Mouse (Mus musculus) Patski (cell line): Measurements from ENCODE around the gene 2010111I01Rik. TPM values are rescaled to one million over a fixed set of nuclear protein-coding genes. Genes with fewer than 3 reads are reported as not detected.

Experiments
- ATAC-seq: fragments of 100-300 bp; one replicate; pipeline ENCODE4 v1.8.0; 2021
- CTCF ChIA-PET: fragments of 350-600 bp; sonication (Branson Sonifier 250); formaldehyde crosslinking; loops from one replicate; lab custom pipeline; 2022; ENCODE audit warnings: inconsistent platforms; lab: Charles Lee
- POLR2A ChIA-PET: fragments of 350-600 bp; sonication (Branson Sonifier 250); formaldehyde crosslinking; loops from one replicate; lab custom pipeline; 2022; ENCODE audit warnings: antibody characterized with exemption, inconsistent platforms; lab: Charles Lee
- DNase-seq: peaks from one replicate; pipeline ENCODE4 v3.0.0-alpha.2; 2011; ENCODE audit warnings: low read depth, low spot score
- H3K27me3 ChIP-seq: fragments of 371-371 bp; one replicate; pipeline ENCODE4 v1.5.1; 2021
- CTCF ChIP-seq: fragments of 100-300 bp; IDR thresholded peaks from one replicate; pipeline ENCODE4 v1.5.1; 2021
- in situ Hi-C: fragments of 300-500 bp; cut with MboI; formaldehyde crosslinking; loops from 3 replicates; pipeline ENCODE4 v1.11.1; 2018; ENCODE audit warnings: low pct_unique_long_range_greater_than_20kb, mixed read lengths
- polyA plus RNA-seq: library from polyadenylated mRNA; unstranded; gene quantifications from one replicate; pipeline ENCODE4 v1.2.3, GENCODE M21; 2021

2010111I01Rik gene
- polyA plus RNA-seq, 1 experiment from 2014 or later: 98.5 TPM

DNA sequence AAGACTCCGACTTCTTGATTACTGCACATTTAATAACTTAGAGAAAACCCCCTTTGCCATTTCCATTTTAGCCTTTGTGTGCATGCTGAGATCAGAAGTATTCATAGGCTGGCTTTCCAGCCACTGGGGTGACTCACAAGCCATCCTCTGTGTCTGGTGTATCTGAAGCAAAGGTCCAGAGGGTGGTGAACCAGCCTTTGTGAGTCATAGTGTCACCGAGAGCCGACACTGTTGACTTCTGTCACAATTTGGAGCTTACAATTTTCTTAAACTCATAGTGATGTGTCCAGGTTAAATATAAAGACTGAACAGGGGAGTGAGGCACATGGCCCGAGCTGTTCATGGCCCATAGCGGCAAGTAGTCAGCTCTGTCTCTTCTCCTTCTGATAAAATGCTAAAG is 278.9 kb downstream of the 2010111I01Rik start:
- TF ChIP-seq CTCF: no peak
- POLR2A ChIA-PET: interaction anchor here (0.7 to 4.1 kb wide), 8 partner anchors 8 to 320 kb away, joined by 3 to 17 read pairs (median 4); no protein-coding TSS in a partner anchor
- ATAC-seq (no peak), DNase-seq (no peak)
- CTCF ChIA-PET: interaction anchor here (0.9 to 7.1 kb wide), 6 partner anchors 12 to 319 kb away, joined by 3 to 50 read pairs (median 4); no protein-coding TSS in a partner anchor
- in situ Hi-C loops: loop anchor here (5.0 to 10.0 kb wide), 5 partner anchors 34 to 279 kb away; partner anchors contain the start of gene 2010111I01Rik
- no peaks in the 10 kb centered on the region for H3K27me3 ChIP-seq

DNA sequence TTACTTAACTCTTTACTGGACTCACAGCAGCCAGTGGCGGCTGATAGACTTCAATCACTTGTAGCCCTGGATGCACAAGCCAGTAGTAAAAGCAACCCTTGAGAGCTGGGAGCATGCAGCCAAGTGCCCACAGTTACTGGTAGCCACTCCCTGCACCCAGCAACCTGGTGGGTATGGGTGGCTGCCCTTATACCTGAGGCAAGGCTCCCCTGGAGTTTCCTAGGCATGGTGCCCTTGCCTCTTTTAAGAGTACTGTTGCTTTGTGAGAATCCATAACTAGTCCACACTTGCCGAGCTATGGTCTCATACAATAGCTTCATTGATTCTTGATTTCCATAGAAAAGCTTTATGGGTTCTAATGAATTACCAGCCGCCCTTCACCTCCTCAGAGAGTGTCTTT is 279.7 kb downstream of the 2010111I01Rik start:
- in situ Hi-C loops: loop anchor here (5.0 to 10.0 kb wide), 5 partner anchors 33 to 280 kb away; partner anchors contain the start of gene 2010111I01Rik
- DNase-seq: no peak
- no peak for TF ChIP-seq CTCF
- ChIA-PET POLR2A (interaction anchor here (0.7 to 2.7 kb wide), 8 partner anchors 10 to 154 kb away, joined by 3 to 21 read pairs (median 4); no protein-coding TSS in a partner anchor), CTCF (interaction anchor here (1.1 to 7.1 kb wide), 6 partner anchors 10 to 198 kb away, joined by 3 to 50 read pairs (median 9); no protein-coding TSS in a partner anchor)
- H3K27me3 ChIP-seq: no peaks in the 10 kb centered on the region
- ATAC-seq: no peak

DNA sequence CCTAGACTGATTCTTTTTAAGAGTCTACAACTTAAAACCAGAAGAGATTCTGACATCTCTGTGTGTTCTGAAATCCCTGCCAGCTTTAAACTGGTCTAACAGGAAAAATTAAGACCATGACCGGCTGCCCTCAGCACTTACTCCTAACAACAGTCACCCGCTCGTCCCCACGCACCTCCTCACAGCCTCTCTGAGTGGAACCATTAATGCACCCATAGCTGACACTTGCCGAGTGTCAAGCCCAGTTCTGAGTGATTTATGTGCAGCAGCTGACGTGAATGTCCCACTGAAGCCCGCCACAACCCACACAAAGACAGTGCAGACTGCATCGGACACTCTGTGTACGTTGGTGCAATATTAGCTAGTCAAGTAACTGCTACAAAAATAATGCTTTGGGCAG is 280.5 kb downstream of the 2010111I01Rik start:
- ChIA-PET POLR2A (interaction anchor here (0.8 to 2.7 kb wide), 11 partner anchors 9 to 199 kb away, joined by 3 to 21 read pairs (median 4); no protein-coding TSS in a partner anchor), CTCF (interaction anchor here (1.3 to 7.1 kb wide), 6 partner anchors 9 to 199 kb away, joined by 3 to 50 read pairs (median 9); no protein-coding TSS in a partner anchor)
- no peak for DNase-seq
- peak; percentile 1 for ATAC-seq
- in situ Hi-C loops: loop anchor here (10.0 kb wide), 1 partner anchor 280 kb away; the partner anchor contains the start of gene 2010111I01Rik
- no peaks in the 10 kb centered on the region for H3K27me3 ChIP-seq
- no peak for TF ChIP-seq CTCF

DNA sequence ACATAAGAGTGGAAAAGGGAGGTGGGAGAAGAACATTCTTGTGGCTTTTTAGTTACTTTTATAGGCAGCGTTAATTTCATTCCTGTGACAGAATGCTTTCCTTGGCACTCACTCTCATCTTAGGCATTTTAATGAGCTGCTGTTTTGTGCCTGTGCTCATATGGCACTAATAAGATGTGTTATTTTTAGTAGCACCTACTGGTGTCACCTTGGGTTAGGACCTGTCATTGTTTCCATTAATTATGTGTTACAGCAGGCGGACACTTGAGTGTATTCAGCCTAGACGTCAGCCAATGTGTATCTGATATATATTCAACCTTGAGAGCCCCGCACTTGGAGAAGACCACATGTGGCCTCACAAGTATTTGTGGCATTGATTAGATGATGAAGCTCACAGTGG is 281.1 kb downstream of the 2010111I01Rik start:
- peak; percentile 48 for ATAC-seq
- in situ Hi-C loops: loop anchor here (10.0 kb wide), 1 partner anchor 281 kb away; the partner anchor contains the start of gene 2010111I01Rik
- no peak for DNase-seq
- CTCF ChIA-PET: interaction anchor here (1.0 to 7.1 kb wide), 8 partner anchors 9 to 199 kb away, joined by 3 to 50 read pairs (median 6); no protein-coding TSS in a partner anchor
- no peak for TF ChIP-seq CTCF
- no peaks in the 10 kb centered on the region for H3K27me3 ChIP-seq
- POLR2A ChIA-PET: interaction anchor here (0.6 to 2.7 kb wide), 13 partner anchors 8 to 200 kb away, joined by 3 to 21 read pairs (median 3); no protein-coding TSS in a partner anchor

DNA sequence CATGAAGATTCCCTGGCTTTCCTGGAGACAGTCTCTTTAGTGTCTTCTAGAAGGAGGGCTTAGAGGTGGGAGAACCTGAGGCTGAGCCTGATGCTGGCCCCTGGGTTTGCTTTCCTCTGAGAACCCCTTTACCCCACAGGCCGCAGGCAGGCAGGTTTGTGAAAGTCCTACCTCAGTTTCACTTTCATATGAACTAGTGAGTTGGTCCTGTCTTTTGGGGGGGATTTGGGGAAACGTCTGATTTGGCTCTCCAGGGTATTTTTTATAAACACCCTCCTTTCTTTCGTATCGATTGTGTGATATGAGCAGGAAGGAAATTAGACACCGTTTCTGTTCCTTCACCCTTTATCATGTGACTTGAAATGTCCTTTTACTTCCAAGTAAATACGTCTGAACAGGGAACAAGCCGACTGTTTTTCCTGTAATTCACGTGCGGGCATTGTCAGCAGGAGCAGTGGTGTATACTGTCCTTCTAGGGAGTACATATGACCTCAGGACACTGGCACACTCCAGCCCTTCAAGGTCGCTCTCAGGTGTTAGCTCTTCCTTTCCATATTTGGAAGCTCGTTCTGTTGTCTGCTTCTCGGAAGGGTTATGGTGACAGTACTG is 281.7 kb downstream of the 2010111I01Rik start:
- no peak for TF ChIP-seq CTCF
- ATAC-seq (no peak), DNase-seq (no peak)
- ChIA-PET CTCF (interaction anchor here (1.0 to 7.1 kb wide), 7 partner anchors 8 to 200 kb away, joined by 3 to 50 read pairs (median 9); no protein-coding TSS in a partner anchor), POLR2A (interaction anchor here (0.6 to 2.7 kb wide), 10 partner anchors 9 to 200 kb away, joined by 3 to 21 read pairs (median 3); no protein-coding TSS in a partner anchor)
- in situ Hi-C loops: loop anchor here (10.0 kb wide), 1 partner anchor 282 kb away; the partner anchor contains the start of gene 2010111I01Rik
- H3K27me3 ChIP-seq: no peaks in the 10 kb centered on the region

DNA sequence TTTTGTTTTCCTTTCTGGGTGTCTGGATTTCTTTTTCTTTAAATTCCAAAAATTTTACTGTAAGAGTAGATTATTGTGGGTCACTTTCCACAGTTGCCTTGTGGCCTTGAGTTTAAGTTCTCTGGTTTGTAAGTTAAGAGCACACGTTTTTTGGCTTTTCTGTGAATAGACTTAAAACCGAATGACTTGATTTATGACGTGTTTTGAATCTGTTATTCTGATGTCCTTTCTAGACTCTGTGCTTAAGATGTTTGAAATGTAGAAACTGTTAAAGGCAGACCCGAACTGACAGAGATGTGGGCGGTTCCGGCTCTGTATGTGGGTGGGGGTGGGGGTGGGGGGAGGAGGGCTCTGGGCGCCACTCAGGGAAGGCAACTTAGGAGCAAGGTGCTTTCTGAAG is 282.3 kb downstream of the 2010111I01Rik start:
- TF ChIP-seq CTCF: no peak
- ATAC-seq: no peak
- ChIA-PET CTCF (interaction anchor here (2.5 to 7.1 kb wide), 2 partner anchors 28 to 60 kb away, joined by 9 to 50 read pairs; no protein-coding TSS in a partner anchor), POLR2A (interaction anchor here (1.1 kb wide), 1 partner anchor 27 kb away, joined by 12 read pairs; no protein-coding TSS in a partner anchor)
- no peak for DNase-seq
- in situ Hi-C loops: loop anchor here (10.0 kb wide), 1 partner anchor 282 kb away; the partner anchor contains the start of gene 2010111I01Rik
- no peaks in the 10 kb centered on the region for H3K27me3 ChIP-seq

DNA sequence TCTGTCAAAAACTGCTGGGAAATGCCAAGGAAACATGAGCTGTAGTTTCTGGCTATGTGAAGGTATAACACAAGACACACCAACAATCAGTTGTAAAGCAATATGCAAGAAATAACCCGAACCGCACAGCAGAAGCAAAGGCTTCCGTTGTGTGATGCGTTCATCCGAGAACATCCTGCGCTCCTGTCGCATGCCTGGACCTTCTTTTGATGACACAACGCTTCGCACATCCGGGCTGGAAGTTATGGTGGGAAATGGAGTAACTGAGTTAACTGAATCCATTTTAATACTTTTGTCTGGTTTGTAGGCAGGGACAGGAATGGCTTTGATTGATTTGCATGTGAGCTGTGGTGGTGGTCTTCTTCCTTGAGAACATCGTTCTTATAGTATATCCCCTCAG is 282.9 kb downstream of the 2010111I01Rik start:
- DNase-seq (no peak), ATAC-seq (no peak)
- no peak for TF ChIP-seq CTCF
- in situ Hi-C loops: loop anchor here (10.0 kb wide), 1 partner anchor 283 kb away; the partner anchor contains the start of gene 2010111I01Rik
- POLR2A ChIA-PET: interaction anchor here (1.1 kb wide), 1 partner anchor 26 kb away, joined by 12 read pairs; no protein-coding TSS in a partner anchor
- CTCF ChIA-PET: interaction anchor here (7.1 kb wide), 1 partner anchor 27 kb away, joined by 50 read pairs; no protein-coding TSS in a partner anchor
- no peaks in the 10 kb centered on the region for H3K27me3 ChIP-seq

DNA sequence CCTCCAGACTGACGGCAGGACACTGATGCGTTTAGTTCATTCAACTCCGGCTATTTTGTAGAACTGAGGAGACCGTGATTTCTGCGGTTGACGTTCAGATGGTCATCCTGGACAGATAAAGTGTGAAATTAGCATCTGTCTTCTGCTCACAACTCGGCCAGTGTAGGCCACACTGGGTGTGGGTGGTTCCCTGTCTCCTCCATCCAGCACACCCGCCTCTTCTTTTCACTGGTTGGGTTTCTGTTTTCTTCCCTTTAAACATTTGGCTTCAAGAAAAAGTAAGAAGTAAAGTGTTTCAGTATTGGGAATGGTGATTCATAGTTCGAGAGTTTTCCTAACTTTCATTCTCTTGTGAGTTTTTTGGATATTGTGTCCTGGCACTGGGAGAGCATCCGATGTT is 283.6 kb downstream of the 2010111I01Rik start:
- ATAC-seq: no peak
- no peak for TF ChIP-seq CTCF
- in situ Hi-C loops: loop anchor here (10.0 kb wide), 1 partner anchor 284 kb away; the partner anchor contains the start of gene 2010111I01Rik
- POLR2A ChIA-PET: no interaction called here
- no peak for DNase-seq
- CTCF ChIA-PET: interaction anchor here (2.6 kb wide), 1 partner anchor 25 kb away, joined by 11 read pairs; no protein-coding TSS in a partner anchor
- H3K27me3 ChIP-seq: no peaks in the 10 kb centered on the region

DNA sequence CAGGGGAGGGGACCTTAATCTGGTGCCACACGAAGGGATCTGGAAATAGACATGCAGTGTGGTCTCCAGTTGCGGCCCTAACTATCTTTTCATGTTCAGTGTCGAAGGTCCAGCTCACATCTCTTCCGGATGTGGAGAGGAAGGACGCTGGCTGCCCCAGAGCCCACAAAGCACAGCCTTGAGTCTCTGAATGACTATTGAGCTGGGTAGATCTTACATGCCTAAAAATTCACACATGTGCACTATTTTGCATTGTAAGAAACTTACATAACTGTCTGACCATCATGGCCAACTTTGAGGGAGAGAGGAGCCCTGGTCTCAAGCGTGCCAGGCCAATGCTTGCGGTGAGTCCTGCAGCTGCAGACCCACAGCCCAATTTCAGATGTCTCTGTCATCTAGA is 284.5 kb downstream of the 2010111I01Rik start:
- DNase-seq: no peak
- CTCF ChIA-PET: interaction anchor here (1.0 to 2.6 kb wide), 2 partner anchors 24 to 203 kb away, joined by 3 to 11 read pairs; no protein-coding TSS in a partner anchor
- in situ Hi-C loops: loop anchor here (10.0 kb wide), 1 partner anchor 284 kb away; the partner anchor contains the start of gene 2010111I01Rik
- POLR2A ChIA-PET: interaction anchor here (0.7 to 2.0 kb wide), 4 partner anchors 22 to 33 kb away, joined by 3 to 5 read pairs (median 4); no protein-coding TSS in a partner anchor
- no peak for ATAC-seq
- no peaks in the 10 kb centered on the region for H3K27me3 ChIP-seq
- no peak for TF ChIP-seq CTCF
